16 mouse cellular contexts compared by ENCODE assay signal in genomic region chr10:51014901-51015300, GRCm38 (mm10).
DNase-seq lines count a peak whose midpoint lies in the region; ATAC-seq lines count a peak whose summit lies in the region.
"Had no signal": no experiment of that assay in that cellular context is flagged by ENCODE, and none has a peak within 500 bp of the region (broad histone marks: within the 10 kb centered on the region; RNA-seq: fewer than 3 reads in every experiment).

No protein-coding gene starts in this region.

- no peak overlapping the region for H3K4me2 ChIP-seq in forebrain, embryonic 11.5 days (ENCODE audit: low read depth, low read length, severe bottlenecking)
- no peak overlapping the region for H3K4me2 ChIP-seq in forebrain, embryonic 15.5 days (replicated peaks)
- H3K4me2 ChIP-seq: embryonic facial prominence, embryonic 12.5 days had no signal

- H3K36me3 ChIP-seq in forebrain, embryonic 11.5 days (ENCODE audit: control insufficient read depth, insufficient read depth, low read length) = no peaks in the 10 kb centered on the region
- H3K36me3 ChIP-seq in forebrain, embryonic 10.5 days (replicated peaks) = no peaks in the 10 kb centered on the region
- no peaks in the 10 kb centered on the region for H3K36me3 ChIP-seq in forebrain, embryonic 15.5 days
- H3K36me3 ChIP-seq: embryonic facial prominence, embryonic 12.5 days had no signal

- H3K9me3 ChIP-seq in forebrain, embryonic 11.5 days (ENCODE audit: control insufficient read depth, low read length) = no peaks in the 10 kb centered on the region
- H3K9me3 ChIP-seq in forebrain, embryonic 10.5 days = no peaks in the 10 kb centered on the region
- no peaks in the 10 kb centered on the region for H3K9me3 ChIP-seq in forebrain, embryonic 15.5 days
- H3K9me3 ChIP-seq: embryonic facial prominence, embryonic 12.5 days had no signal

- no peak overlapping the region for H3K4me3 ChIP-seq in forebrain, embryonic 11.5 days (ENCODE audit: low read depth, low read length)
- H3K4me3 ChIP-seq in forebrain, embryonic 10.5 days = no peak overlapping the region
- no peak overlapping the region for H3K4me3 ChIP-seq in forebrain, embryonic 15.5 days
- H3K4me3 ChIP-seq: embryonic facial prominence, embryonic 12.5 days had no signal

- 0 out of 2 replicates have a peak, but pooled peaks have one; percentile 34 for ATAC-seq in forebrain, embryonic 11.5 days (replicated peaks; ENCODE audit: low FRiP score)
- peak; percentile 85 for ATAC-seq in forebrain, embryonic 15.5 days (replicated peaks)
- ATAC-seq: inflammation-experienced regulatory T-cells, adult 6 months had no signal

- DNase-seq in forebrain, embryonic 11.5 days (ENCODE audit: low spot score) = no peak
- DNase-seq in forebrain, embryonic 10.5 days (ENCODE audit: extremely low spot score, low spot score) = no peak
- DNase-seq in brain, adult 2 months (ENCODE audit: low read depth, low spot score) = peak; percentile 1
- DNase-seq in mesoderm, embryonic 11.5 days (ENCODE audit: low read depth, low spot score) = peak; percentile 33
- no peak for DNase-seq in kidney, adult 18-20 months
- no peak for DNase-seq in kidney, postnatal 25 days
- DNase-seq in adrenal gland, postnatal 25 days = no peak
- DNase-seq: cerebellum, adult 9-10 months; heart, adult 18-20 months; liver; lung, adult 18-20 months; lung, postnatal 36 days; right cerebral cortex, postnatal 4 days had no signal

- H3K27ac ChIP-seq in forebrain, embryonic 11.5 days (ENCODE audit: low read depth, low read length) = no peak overlapping the region
- no peak overlapping the region for H3K27ac ChIP-seq in forebrain, embryonic 10.5 days
- H3K27ac ChIP-seq in forebrain, embryonic 15.5 days (replicated peaks) = peak overlapping the region; percentile 43; the same call in 1 of the 2 replicates
- H3K27ac ChIP-seq: embryonic facial prominence, embryonic 12.5 days had no signal

- H3K4me1 ChIP-seq in forebrain, embryonic 11.5 days (replicated peaks; ENCODE audit: control insufficient read depth, insufficient read depth, low read length) = 0 out of 2 replicates have a peak, but pooled peaks cover 4% of the 10 kb centered on the region
- peaks cover 23% of the 10 kb centered on the region for H3K4me1 ChIP-seq in forebrain, embryonic 10.5 days
- H3K4me1 ChIP-seq in forebrain, embryonic 15.5 days = peaks cover 17% of the 10 kb centered on the region
- H3K4me1 ChIP-seq: embryonic facial prominence, embryonic 12.5 days had no signal

- H3K27me3 ChIP-seq in forebrain, embryonic 11.5 days (ENCODE audit: control insufficient read depth, insufficient read depth, low read length) = peaks cover 2% of the 10 kb centered on the region; the same call in 1 of the 2 replicates
- peaks cover 60% of the 10 kb centered on the region for H3K27me3 ChIP-seq in forebrain, embryonic 10.5 days (ENCODE audit: poor library complexity, severe bottlenecking)
- H3K27me3 ChIP-seq in forebrain, embryonic 15.5 days = no peaks in the 10 kb centered on the region
- H3K27me3 ChIP-seq: embryonic facial prominence, embryonic 12.5 days had no signal

- no peak overlapping the region for H3K9ac ChIP-seq in forebrain, embryonic 11.5 days (ENCODE audit: low read length)
- no peak overlapping the region for H3K9ac ChIP-seq in forebrain, embryonic 15.5 days (replicated peaks)
- H3K9ac ChIP-seq: embryonic facial prominence, embryonic 12.5 days had no signal

- 65% methylated on average over 2 of the region's 2 CpGs for WGBS in forebrain, embryonic 11.5 days
- 75% methylated on average over 2 of the region's 2 CpGs for WGBS in forebrain, embryonic 10.5 days
- 24% methylated on average over 2 of the region's 2 CpGs for WGBS in forebrain, embryonic 15.5 days

Comparison
In these comparisons a context has a peak if more than half of its experiments do, and no peak if none do; other contexts are left out.
1. DNase-seq: peak in brain, adult 2 months (single experiment) and mesoderm, embryonic 11.5 days (single experiment); none in forebrain, embryonic 11.5 days (single experiment), forebrain, embryonic 10.5 days (single experiment), kidney, adult 18-20 months (single experiment), kidney, postnatal 25 days (0 of 2) and adrenal gland, postnatal 25 days (single experiment).